Mouse (Mus musculus): ENCODE measurements at regions not wholly inside any gene's neighbourhood (a gene's known extent, or its start where the extent isn't known, plus 50 kb on each side); places are given as distances from the start of the nearest gene placed in this dataset.

- DNase-seq (ENCODE audit: low read depth, low spot score), result no peak
Observed at GRCm38 (mm10) chr8:91899747-91900146, 97.9 kb upstream of the Irx3 start.

GRCm38 (mm10) chr8:91897381-91897780 lies 95.5 kb upstream of the Irx3 start:
- DNase-seq (ENCODE audit: low read depth, low spot score), result no peak

GRCm38 (mm10) chr8:91895987-91896386 lies 94.1 kb upstream of the Irx3 start:
- peak; percentile 51 for DNase-seq (ENCODE audit: low read depth, low spot score)

- DNase-seq (ENCODE audit: low read depth, low spot score), result no peak
Observed at GRCm38 (mm10) chr8:91884862-91885261, 83.0 kb upstream of the Irx3 start.

GRCm38 (mm10) chr8:91884325-91884724 lies 82.5 kb upstream of the Irx3 start:
- DNase-seq (ENCODE audit: low read depth, low spot score), result no peak

- DNase-seq (ENCODE audit: low read depth, low spot score), result no peak
Observed at GRCm38 (mm10) chr8:91883012-91883411, 81.1 kb upstream of the Irx3 start.

GRCm38 (mm10) chr8:91878886-91879285 lies 77.0 kb upstream of the Irx3 start:
- no peak for DNase-seq (ENCODE audit: low read depth, low spot score)

GRCm38 (mm10) chr8:91876161-91876560 lies 74.3 kb upstream of the Irx3 start:
- DNase-seq (ENCODE audit: low read depth, low spot score), result no peak

GRCm38 (mm10) chr8:91873232-91873631 lies 71.4 kb upstream of the Irx3 start:
- no peak for DNase-seq (ENCODE audit: low read depth, low spot score)

GRCm38 (mm10) chr8:91872278-91873115 lies 70.6 kb upstream of the Irx3 start:
- DNase-seq (ENCODE audit: low read depth, low spot score), result no peak

GRCm38 (mm10) chr8:91867069-91867468 lies 65.2 kb upstream of the Irx3 start:
- DNase-seq (ENCODE audit: low read depth, low spot score), result peak; percentile 59

- peak; percentile 37 for DNase-seq (ENCODE audit: low read depth, low spot score)
Observed at GRCm38 (mm10) chr8:91866076-91866475, 64.2 kb upstream of the Irx3 start.

GRCm38 (mm10) chr8:91865361-91865760 lies 63.5 kb upstream of the Irx3 start:
- no peak for DNase-seq (ENCODE audit: low read depth, low spot score)

- no peak for DNase-seq (ENCODE audit: low read depth, low spot score)
Observed at GRCm38 (mm10) chr8:91863505-91863904, 61.6 kb upstream of the Irx3 start.

GRCm38 (mm10) chr8:91855881-91856280 lies 54.0 kb upstream of the Irx3 start:
- no peak for DNase-seq (ENCODE audit: low read depth, low spot score)

- no peak for DNase-seq (ENCODE audit: low read depth, low spot score)
Observed at GRCm38 (mm10) chr8:91854369-91854768, 52.5 kb upstream of the Irx3 start.

- DNase-seq (ENCODE audit: low read depth, low spot score), result no peak
Observed at GRCm38 (mm10) chr8:91853803-91854202, 51.9 kb upstream of the Irx3 start.

- DNase-seq (ENCODE audit: low read depth, low spot score), result no peak
Observed at GRCm38 (mm10) chr8:91853336-91853735, 51.5 kb upstream of the Irx3 start.

Data from forelimb bud, embryonic 11.5 days (tissue).